Mouse (Mus musculus) G1E (cell line): ENCODE measurements around the gene Inf2.

Experiments
- CTCF ChIP-seq: IDR thresholded peaks from 2 replicates; pipeline ENCODE4 v1.5.1; 2012; ENCODE audit warnings: low read depth, low read length, inconsistent platforms, mixed read lengths
- GATA1 ChIP-seq: IDR thresholded peaks from 2 replicates; pipeline ENCODE4 v1.6.1; 2012; ENCODE audit warnings: borderline replicate concordance, low read length, inconsistent platforms, mixed read lengths
- POLR2AphosphoS5 ChIP-seq: IDR thresholded peaks from 2 replicates; pipeline ENCODE4 v1.6.1; 2012; ENCODE audit warnings: low read depth, low read length, inconsistent platforms; ENCODE audit not compliant: insufficient replicate concordance

DNA sequence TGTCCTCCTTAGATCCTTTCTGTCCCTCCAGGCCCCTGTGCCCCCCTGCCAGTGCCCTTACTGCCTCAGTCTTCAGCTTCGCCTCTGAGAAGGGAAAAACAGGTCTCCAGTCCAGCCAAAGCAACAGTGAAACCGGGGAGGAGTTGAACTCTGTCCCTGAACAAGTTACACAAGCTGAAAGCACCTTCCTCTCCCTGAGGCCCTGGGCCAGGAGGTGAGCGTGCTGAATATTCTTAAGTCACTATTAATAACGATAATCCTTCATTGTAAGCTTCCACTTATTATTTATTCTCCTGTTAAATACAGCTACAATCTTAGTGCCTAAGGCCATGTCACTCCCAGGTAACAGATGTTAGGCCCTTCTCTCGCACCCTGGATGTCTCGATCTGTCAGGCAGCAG, 28.9 kb upstream of the Inf2 start:
- TF ChIP-seq CTCF: no peak
- no peak for TF ChIP-seq GATA1
- no peak for TF ChIP-seq POLR2AphosphoS5
